Mouse (Mus musculus) midbrain, embryonic 10.5 days (tissue): ENCODE data around the gene Plekhg3. TPM values are rescaled to one million over a fixed set of nuclear protein-coding genes. Genes with fewer than 3 reads are reported as not detected.

Source experiments
- DNase-seq: peaks from one replicate; pipeline ENCODE4 v3.0.0-alpha.2; 2017; ENCODE audit warnings: low spot score
- H3K27ac ChIP-seq: fragments of 300-500 bp; sonication (generic); replicated peaks from 2 replicates; pipeline ENCODE4 v1.5.1; 2016; ENCODE audit warnings: mild to moderate bottlenecking
- H3K27me3 ChIP-seq: fragments of 300-500 bp; sonication (generic); 2 replicates; pipeline ENCODE4 v1.6.1; 2016; ENCODE audit warnings: low read depth, mild to moderate bottlenecking; ENCODE audit not compliant: poor library complexity, severe bottlenecking
- H3K36me3 ChIP-seq: fragments of 300-500 bp; sonication (generic); 2 replicates; pipeline ENCODE4 v1.6.1; 2016; ENCODE audit warnings: mild to moderate bottlenecking, moderate library complexity
- H3K4me1 ChIP-seq: fragments of 300-500 bp; sonication (generic); 2 replicates; pipeline ENCODE4 v1.6.1; 2016
- H3K4me3 ChIP-seq: fragments of 300-500 bp; sonication (generic); 2 replicates; pipeline ENCODE4 v1.5.1; 2016; ENCODE audit warnings: mild to moderate bottlenecking, moderate library complexity
- H3K9me3 ChIP-seq: fragments of 300-500 bp; sonication (generic); replicated peaks from 2 replicates; pipeline ENCODE4 v1.6.1; 2016; ENCODE audit warnings: mild to moderate bottlenecking
- WGBS: fragments of 180-500 bp; shearing (Covaris S2); methylation state at CpG from one replicate; pipeline ENCODE4 v1.1.7; 2016; 5-methylcytosine and 5-hydroxymethylcytosine counted together
- polyA plus RNA-seq: library from polyadenylated mRNA; unstranded; fragments of >200 nt; fragmentation: Nextera tagmentation; extraction: Ambion mirVana; gene quantifications from 2 replicates; pipeline ENCODE4 v1.2.1, GENCODE M21; 2016

The Plekhg3 gene
- polyA plus RNA-seq, 1 experiment from 2014 or later = 1.5 TPM

DNA sequence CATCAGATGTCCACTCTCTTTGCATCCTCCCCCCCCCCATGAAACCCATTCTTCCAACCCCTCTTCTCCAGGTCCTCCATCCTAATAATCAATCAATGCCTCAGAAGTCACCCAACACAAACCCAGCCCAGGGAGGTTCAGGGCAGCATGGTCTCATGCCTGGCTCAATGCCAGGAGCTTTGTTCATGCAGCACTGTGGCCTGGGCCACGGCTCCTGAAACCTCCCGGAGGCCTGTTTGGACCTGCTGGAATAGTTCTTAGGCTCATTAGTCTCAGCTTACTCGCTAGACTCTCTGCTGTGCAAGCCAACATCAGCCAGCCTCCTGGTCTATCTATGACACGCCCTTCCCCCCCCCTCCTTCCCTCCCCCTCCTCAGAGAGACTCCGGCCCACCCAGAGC lies 27.7 kb upstream of the Plekhg3 start:
- DNase-seq = no peak
- peaks cover 20% of the 10 kb centered on the region for H3K4me1 ChIP-seq
- H3K4me3 ChIP-seq = no peak overlapping the region
- no peaks in the 10 kb centered on the region for H3K9me3 ChIP-seq
- no peaks in the 10 kb centered on the region for H3K27me3 ChIP-seq
- 85% methylated on average over 5 of the region's 5 CpGs for WGBS
- no peaks in the 10 kb centered on the region for H3K36me3 ChIP-seq
- no peak overlapping the region for H3K27ac ChIP-seq

DNA sequence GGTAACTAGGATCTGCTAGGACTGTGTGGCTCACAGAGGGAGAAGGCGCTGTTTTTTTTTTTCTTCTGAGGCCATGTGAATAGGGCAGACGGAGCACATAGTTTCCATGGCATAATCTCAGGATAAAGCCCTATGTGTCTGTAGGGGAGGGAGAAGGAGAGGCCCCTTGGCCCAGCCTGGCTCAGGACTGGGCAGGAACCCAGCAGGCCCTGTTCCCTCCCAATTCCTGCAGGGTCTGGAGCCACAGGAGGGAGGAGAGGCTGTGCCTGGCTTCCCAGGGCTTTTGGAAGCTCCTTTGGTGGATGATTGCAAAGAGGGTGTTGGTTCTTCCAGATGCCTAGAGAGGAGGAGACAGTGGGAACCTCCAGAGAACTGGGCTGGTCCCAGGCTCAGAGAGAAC lies 24.2 kb upstream of the Plekhg3 start:
- WGBS = 25% methylated on average over 2 of the region's 2 CpGs
- peak overlapping the region; percentile 79 for H3K27ac ChIP-seq

DNA sequence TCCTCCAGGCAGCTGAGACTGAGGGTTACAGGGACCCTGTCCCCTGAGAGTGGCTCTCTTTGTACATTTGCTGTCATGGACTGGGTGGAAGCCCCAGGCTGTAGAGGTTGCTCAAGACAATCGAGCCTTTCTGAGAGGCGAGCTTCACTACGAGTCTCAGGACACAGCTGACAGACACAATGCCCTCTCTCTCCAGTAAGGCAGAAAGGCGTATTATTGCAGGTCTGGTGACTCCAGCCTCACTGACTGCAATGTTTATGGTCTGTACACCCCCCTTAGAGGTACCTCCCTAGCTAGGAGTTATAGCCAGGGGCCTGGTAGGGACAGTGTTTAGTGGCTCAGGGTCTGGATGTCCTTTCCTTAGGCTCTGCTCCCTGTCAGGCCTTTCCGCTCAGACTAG lies 22.9 kb upstream of the Plekhg3 start:
- Histone ChIP-seq H3K27ac (0 out of 2 replicates have a peak overlapping the region, but pooled peaks have one; percentile 42), H3K36me3 (no peaks in the 10 kb centered on the region), H3K27me3 (no peaks in the 10 kb centered on the region), H3K4me3 (no peak overlapping the region), H3K9me3 (no peaks in the 10 kb centered on the region), H3K4me1 (peaks cover 22% of the 10 kb centered on the region)
- WGBS = 58% methylated on average over 5 of the region's 5 CpGs
- no peak for DNase-seq

More for the DNA sequence above, 24.2 kb upstream of the Plekhg3 start:
- Histone ChIP-seq H3K36me3 (no peaks in the 10 kb centered on the region), H3K9me3 (no peaks in the 10 kb centered on the region), H3K4me3 (no peak overlapping the region), H3K27me3 (no peaks in the 10 kb centered on the region), H3K4me1 (peaks cover 22% of the 10 kb centered on the region)
- DNase-seq = no peak

DNA sequence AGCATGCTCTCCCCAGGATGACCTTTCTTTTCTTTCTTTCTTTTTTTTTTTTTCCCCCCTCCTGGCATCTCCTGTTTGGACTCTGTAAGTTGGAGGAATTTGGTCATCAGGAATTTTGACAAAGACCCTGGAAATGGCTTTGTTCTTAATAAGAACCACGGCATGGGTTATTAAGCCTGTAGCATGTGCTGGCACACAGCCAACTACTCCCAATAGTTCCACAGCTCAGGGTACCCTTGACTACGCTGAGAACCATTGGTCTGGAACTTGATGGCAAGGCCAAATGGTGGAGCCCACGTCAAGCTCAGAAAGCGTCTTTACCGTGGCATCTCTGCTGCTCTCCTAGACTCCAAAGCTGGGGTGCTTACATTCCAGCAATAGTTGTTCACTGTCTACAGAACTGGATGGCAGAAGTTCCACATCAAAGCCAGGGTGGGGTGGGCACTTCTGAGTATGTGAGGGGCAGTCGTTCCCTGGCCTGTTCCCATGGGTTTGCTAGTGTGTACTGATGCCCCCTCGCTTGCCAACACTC lies 21.7 kb upstream of the Plekhg3 start:
- DNase-seq = no peak
- Histone ChIP-seq H3K4me3 (no peak overlapping the region), H3K4me1 (peaks cover 22% of the 10 kb centered on the region), H3K36me3 (no peaks in the 10 kb centered on the region), H3K27ac (no peak overlapping the region), H3K27me3 (no peaks in the 10 kb centered on the region), H3K9me3 (no peaks in the 10 kb centered on the region)
- 94% methylated on average over 7 of the region's 7 CpGs for WGBS

GRCm38 (mm10) chr12:76512731-76513130 lies 18.0 kb upstream of the Plekhg3 start:
- Histone ChIP-seq H3K9me3 (no peaks in the 10 kb centered on the region), H3K4me3 (no peak overlapping the region), H3K4me1 (peaks cover 8% of the 10 kb centered on the region), H3K27ac (no peak overlapping the region), H3K27me3 (no peaks in the 10 kb centered on the region), H3K36me3 (no peaks in the 10 kb centered on the region)
- no peak for DNase-seq
- 85% methylated on average over 1 of the region's 1 CpGs for WGBS

DNA sequence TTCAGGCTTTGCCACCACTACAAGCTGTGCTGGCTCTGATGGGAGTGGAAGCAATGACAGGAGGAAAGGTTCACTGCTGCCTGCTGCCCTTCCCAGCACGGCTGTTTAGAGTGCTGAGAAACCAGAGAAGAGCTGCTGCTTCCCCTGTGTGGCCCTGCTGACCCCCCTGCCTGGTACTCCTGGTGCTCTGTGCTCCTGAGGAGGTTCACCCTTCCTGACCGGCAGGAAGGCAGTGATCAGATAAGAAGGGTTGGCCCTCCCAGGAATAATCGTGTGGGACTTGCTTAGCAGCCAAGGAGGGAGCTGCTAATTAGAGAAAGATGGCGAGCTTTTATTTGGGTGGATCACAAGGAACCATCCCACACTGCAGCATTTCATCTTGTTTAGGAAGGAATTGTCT lies 15.8 kb upstream of the Plekhg3 start:
- DNase-seq = no peak
- 54% methylated on average over 4 of the region's 4 CpGs for WGBS
- H3K27me3 ChIP-seq = no peaks in the 10 kb centered on the region
- no peaks in the 10 kb centered on the region for H3K9me3 ChIP-seq
- peaks cover 4% of the 10 kb centered on the region; the same call in 1 of the 2 replicates for H3K4me1 ChIP-seq
- no peak overlapping the region for H3K4me3 ChIP-seq
- no peak overlapping the region for H3K27ac ChIP-seq
- H3K36me3 ChIP-seq = no peaks in the 10 kb centered on the region

- DNase-seq = no peak
- no peaks in the 10 kb centered on the region for H3K9me3 ChIP-seq
- no peak overlapping the region for H3K4me3 ChIP-seq
- H3K27me3 ChIP-seq = no peaks in the 10 kb centered on the region
- H3K4me1 ChIP-seq = peaks cover 4% of the 10 kb centered on the region; the same call in 1 of the 2 replicates
- 95% methylated on average over 9 of the region's 9 CpGs for WGBS
- no peaks in the 10 kb centered on the region for H3K36me3 ChIP-seq
- H3K27ac ChIP-seq = no peak overlapping the region
Measured at GRCm38 (mm10) chr12:76518000-76518399, 12.7 kb upstream of the Plekhg3 start.

DNA sequence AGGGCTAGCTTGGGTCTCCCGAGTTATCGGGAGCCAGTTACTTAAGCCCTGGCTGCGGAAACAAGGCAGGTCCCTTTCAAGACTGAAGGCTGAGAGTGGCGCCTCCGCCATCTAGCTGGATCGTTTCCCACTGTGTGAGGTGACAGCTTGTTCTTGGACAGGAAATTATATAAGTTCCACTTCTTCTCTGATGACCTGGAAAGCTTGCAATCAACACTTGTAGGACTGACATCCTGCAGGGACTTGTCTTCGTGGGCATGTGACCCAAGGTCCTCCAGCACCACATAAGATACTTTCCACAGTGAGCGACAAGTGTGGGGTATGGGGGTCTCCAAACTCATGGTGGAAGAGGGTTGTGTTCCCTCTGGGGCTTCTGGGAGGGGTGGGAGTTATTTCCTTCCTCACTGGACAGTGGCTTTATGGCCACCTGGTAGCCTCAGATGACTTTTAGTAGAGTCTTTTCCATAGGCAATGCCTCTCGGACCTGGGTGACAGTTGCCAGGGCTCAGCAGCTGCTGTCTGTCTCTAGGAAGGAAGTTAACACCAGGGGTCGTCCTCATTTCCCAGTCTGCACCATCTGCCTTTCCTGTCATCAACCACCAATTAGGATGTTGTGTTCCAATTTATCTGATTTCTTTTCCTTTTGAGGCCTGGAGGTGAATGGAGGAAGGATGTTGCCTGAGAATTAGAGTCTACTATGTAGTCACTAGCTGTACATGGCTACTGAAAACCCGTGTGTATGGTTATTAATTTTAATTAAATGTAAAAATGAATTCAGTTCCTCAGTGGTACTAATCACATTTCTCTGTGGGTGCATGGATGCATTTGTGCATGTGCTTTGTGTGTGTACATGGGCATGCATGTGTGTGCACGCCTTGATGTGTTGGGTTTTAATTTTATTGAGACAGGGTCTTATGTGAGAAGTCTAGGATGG lies 11.5 kb upstream of the Plekhg3 start:
- Histone ChIP-seq H3K4me3 (no peak overlapping the region), H3K9me3 (no peaks in the 10 kb centered on the region), H3K4me1 (peaks cover 4% of the 10 kb centered on the region; the same call in 1 of the 2 replicates), H3K36me3 (no peaks in the 10 kb centered on the region), H3K27me3 (no peaks in the 10 kb centered on the region), H3K27ac (no peak overlapping the region)
- no peak for DNase-seq
- 87% methylated on average over 12 of the region's 12 CpGs for WGBS

DNA sequence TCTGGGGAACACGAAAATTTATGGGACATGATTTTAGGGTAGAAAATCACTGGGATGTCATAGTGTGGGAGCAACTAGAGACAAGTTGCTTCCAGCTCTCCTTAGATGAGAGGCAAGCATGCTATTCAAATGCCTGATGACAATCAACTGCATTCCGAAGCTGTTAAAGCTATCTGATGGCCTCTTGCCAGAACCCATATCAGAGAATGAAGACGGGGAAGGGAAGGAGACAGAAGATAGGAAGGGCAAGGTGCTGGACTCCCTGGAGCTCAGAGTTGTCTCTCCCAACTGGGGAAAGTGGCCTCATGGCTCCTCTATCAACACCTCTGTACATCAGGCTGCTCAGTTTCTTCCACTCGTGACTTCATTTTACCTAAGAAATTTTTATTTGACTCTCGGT lies 7.0 kb upstream of the Plekhg3 start:
- Histone ChIP-seq H3K27me3 (peaks cover 3% of the 10 kb centered on the region; the same call in 1 of the 2 replicates), H3K4me1 (no peaks in the 10 kb centered on the region), H3K27ac (no peak overlapping the region), H3K9me3 (no peaks in the 10 kb centered on the region), H3K4me3 (no peak overlapping the region), H3K36me3 (no peaks in the 10 kb centered on the region)
- WGBS = 90% methylated on average over 5 of the region's 5 CpGs
- DNase-seq = no peak

DNA sequence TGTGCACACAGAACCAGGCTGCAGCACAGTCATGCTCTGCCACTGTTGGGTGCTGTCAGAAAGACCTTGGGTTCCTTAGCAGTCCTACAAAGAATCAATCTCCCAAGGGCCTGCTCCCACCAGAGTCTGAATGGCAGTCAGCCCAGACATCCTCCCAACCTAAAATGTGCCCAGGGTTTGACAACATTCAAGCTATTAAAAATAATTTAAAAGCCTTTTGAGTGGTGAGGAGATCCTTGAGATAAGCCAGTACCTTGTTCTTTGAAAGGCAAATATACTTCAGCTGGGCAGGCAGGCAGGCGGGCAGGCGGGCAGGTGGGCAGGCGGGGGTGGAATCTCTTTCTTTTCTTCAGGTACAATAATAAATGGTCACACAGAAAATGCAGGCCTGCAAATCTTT lies 5.8 kb upstream of the Plekhg3 start:
- Histone ChIP-seq H3K4me1 (no peaks in the 10 kb centered on the region), H3K27ac (no peak overlapping the region), H3K27me3 (peaks cover 15% of the 10 kb centered on the region), H3K36me3 (no peaks in the 10 kb centered on the region), H3K4me3 (no peak overlapping the region), H3K9me3 (no peaks in the 10 kb centered on the region)
- DNase-seq = no peak
- WGBS = 96% methylated on average over 3 of the region's 3 CpGs

DNA sequence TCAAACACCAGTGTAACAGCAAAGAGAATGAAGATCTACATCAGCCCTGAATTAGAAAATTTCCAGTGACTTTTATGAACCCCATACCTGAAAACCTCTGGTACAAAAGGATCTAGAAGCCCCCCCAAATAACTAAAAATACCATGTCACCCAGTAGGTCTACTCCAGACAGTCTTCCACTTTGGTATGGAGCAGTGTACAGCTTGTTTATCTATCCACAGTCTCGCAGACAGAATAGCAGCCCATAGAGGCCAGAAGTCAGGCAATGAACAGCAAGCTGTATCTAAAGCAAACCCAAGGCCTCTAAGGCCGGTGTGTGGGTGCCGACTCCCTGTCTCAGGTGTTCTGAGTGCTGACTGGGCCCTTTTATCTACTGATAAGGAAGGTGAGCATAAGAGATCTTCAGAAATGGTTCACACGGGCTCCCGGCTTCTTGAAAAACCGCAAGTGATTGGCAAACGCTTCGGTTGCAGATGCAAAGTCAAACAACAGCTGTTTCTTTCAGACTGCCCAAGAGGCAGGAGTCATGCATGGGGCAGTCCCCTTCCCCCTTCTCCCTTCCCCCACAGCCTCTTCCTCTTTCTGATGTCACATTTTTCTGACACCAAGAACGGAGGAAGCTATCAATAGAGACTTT lies 3.3 kb upstream of the Plekhg3 start:
- WGBS = 76% methylated on average over 9 of the region's 9 CpGs

GRCm38 (mm10) chr12:76528766-76529165 lies 1.9 kb upstream of the Plekhg3 start:
- Histone ChIP-seq H3K4me1 (peaks cover 18% of the 10 kb centered on the region), H3K4me3 (no peak overlapping the region), H3K9me3 (no peaks in the 10 kb centered on the region), H3K36me3 (no peaks in the 10 kb centered on the region), H3K27me3 (peaks cover 54% of the 10 kb centered on the region), H3K27ac (no peak overlapping the region)
- WGBS = 87% methylated on average over 5 of the region's 5 CpGs
- no peak for DNase-seq

More for the DNA sequence above, 3.3 kb upstream of the Plekhg3 start:
- H3K4me3 ChIP-seq = no peak overlapping the region
- H3K27ac ChIP-seq = no peak overlapping the region
- H3K4me1 ChIP-seq = 0 out of 2 replicates have a peak, but pooled peaks cover 4% of the 10 kb centered on the region
- H3K36me3 ChIP-seq = no peaks in the 10 kb centered on the region
- no peak for DNase-seq
- H3K27me3 ChIP-seq = peaks cover 40% of the 10 kb centered on the region
- H3K9me3 ChIP-seq = no peaks in the 10 kb centered on the region
